Mouse (Mus musculus) adrenal gland, adult 18-20 months (tissue): ENCODE results near the gene Mdk. TPM values are rescaled to one million over a fixed set of nuclear protein-coding genes. Genes with fewer than 3 reads are reported as not detected.

Source experiments
- DNase-seq, 2 experiments: peaks; one replicate each; pipeline ENCODE4 v3.0.0; 2021 to 2022; ENCODE audit warnings: low spot score in 2 of 2
- microRNA-seq, 2 experiments: library from miRNA; unstranded; fragments of <30 nt; microRNA quantifications; one replicate each; pipeline ENCODE4 v1.2.0; 2021; ENCODE audit warnings: borderline number of aligned reads in 2 of 2
- total RNA-seq, 2 experiments: library from RNA; stranded (reverse); gene quantifications; 1 replicate in 1 of 2; 2 replicates in 1 of 2; pipeline ENCODE4 v1.2.3; 2021

Mdk gene
- total RNA-seq, 2 experiments from 2014 or later, result 7.2 to 7.8 TPM

GRCm38 (mm10) chr2:91916346-91916977 lies 15.6 kb downstream of the Mdk start:
- no peak for DNase-seq

- no peak for DNase-seq
These were observed 18.6 kb downstream of the Mdk start for GRCm38 (mm10) chr2:91913328-91914110.

GRCm38 (mm10) chr2:91912616-91913015 lies 19.5 kb downstream of the Mdk start:
- DNase-seq, result no peak

GRCm38 (mm10) chr2:91906141-91906540 lies 26.0 kb downstream of the Mdk start:
- peak in 1 of 2 experiments; percentile 16 for DNase-seq

GRCm38 (mm10) chr2:91904618-91905307 lies 27.3 kb downstream of the Mdk start:
- DNase-seq, result no peak

GRCm38 (mm10) chr2:91903171-91903925 lies 28.7 kb downstream of the Mdk start:
- no peak for DNase-seq

- DNase-seq, result no peak
These were observed 29.8 kb downstream of the Mdk start for GRCm38 (mm10) chr2:91902336-91902735.

- DNase-seq, result no peak
These were observed 31.7 kb downstream of the Mdk start for GRCm38 (mm10) chr2:91900431-91900830.

- no peak for DNase-seq
These were observed 33.0 kb downstream of the Mdk start for GRCm38 (mm10) chr2:91899141-91899540.

- DNase-seq, result no peak
These were observed 34.1 kb downstream of the Mdk start for GRCm38 (mm10) chr2:91897968-91898367.

- DNase-seq, result no peak
These were observed 36.7 kb downstream of the Mdk start for GRCm38 (mm10) chr2:91895401-91895800.

GRCm38 (mm10) chr2:91894716-91895115 lies 37.4 kb downstream of the Mdk start:
- DNase-seq, result no peak

GRCm38 (mm10) chr2:91884616-91885015 lies 47.5 kb downstream of the Mdk start:
- DNase-seq, result no peak

GRCm38 (mm10) chr2:91883961-91884360 lies 48.1 kb downstream of the Mdk start:
- no peak for DNase-seq

Small RNA genes within 50 kb of the gene (microRNA-seq; reads per million reads assigned to microRNA genes)
- 0 reads per million in 2 experiments for gene Mir6999

Other genes with a start within 250 kb of the Mdk start
- 10 to 100 TPM; 33.5 to 64.5 TPM for gene Atg13, start 221.7 kb downstream of the Mdk start, total RNA-seq
- gene Harbi1, start 221.4 kb downstream of the Mdk start, total RNA-seq, result 1 to 10 TPM; 6.3 to 8.6 TPM
- gene Ambra1, start 202.2 kb downstream of the Mdk start, total RNA-seq, result 10 to 100 TPM; 32.1 to 34.2 TPM
- 1 to 10 TPM; 3.7 to 4.6 TPM for gene Chrm4, start 5.0 kb downstream of the Mdk start, total RNA-seq
- not detected for gene Gm9821, start 13.4 kb upstream of the Mdk start, total RNA-seq
- gene Dgkz, start 43.6 kb upstream of the Mdk start, total RNA-seq, result 10 to 100 TPM; 38.9 to 40.3 TPM
- gene Creb3l1, start 92.2 kb upstream of the Mdk start, total RNA-seq, result 10 to 100 TPM; 10.5 to 36.6 TPM
- gene Phf21a, start 160.8 kb upstream of the Mdk start, total RNA-seq, result 10 to 100 TPM; 57.4 to 60.1 TPM